Mouse (Mus musculus) limb, embryonic 11.5 days (tissue): Measurements from ENCODE around the gene Pigg. TPM values are rescaled to one million over a fixed set of nuclear protein-coding genes. Genes with fewer than 3 reads are reported as not detected.
"Not testable (repeated sequence)": the region's sequence is repeated elsewhere in the genome, so short reads cannot be mapped to it uniquely, and the experiment has no call there.

Experiments
- ATAC-seq: fragments of 200-750 bp; cut with Nextera tagmentation; 2 replicates; pipeline ENCODE4 v1.8.0; 2017; ENCODE audit warnings: low read depth; ENCODE audit not compliant: insufficient number of reproducible peaks, low FRiP score, low TSS enrichment
- DNase-seq: peaks from one replicate; pipeline ENCODE4 v3.0.0-alpha.2; 2015; ENCODE audit warnings: low spot score
- H3K27ac ChIP-seq: fragments of 300-500 bp; sonication (generic); replicated peaks from 2 replicates; pipeline ENCODE4 v1.5.1; 2014; ENCODE audit warnings: low read depth, mild to moderate bottlenecking, low read length
- H3K27me3 ChIP-seq: fragments of 300-500 bp; sonication (generic); 2 replicates; pipeline ENCODE4 v1.6.1; 2014; ENCODE audit warnings: mild to moderate bottlenecking, low read length, mixed read lengths; ENCODE audit not compliant: control insufficient read depth, insufficient read depth
- H3K36me3 ChIP-seq: fragments of 300-500 bp; sonication (generic); 2 replicates; pipeline ENCODE4 v1.6.1; 2014; ENCODE audit warnings: mild to moderate bottlenecking, low read length, moderate library complexity, mixed read lengths; ENCODE audit not compliant: control insufficient read depth, insufficient read depth
- H3K4me1 ChIP-seq: fragments of 300-500 bp; sonication (generic); 2 replicates; pipeline ENCODE4 v1.6.1; 2014; ENCODE audit warnings: low read length, mixed read lengths; ENCODE audit not compliant: control insufficient read depth, insufficient read depth
- H3K4me2 ChIP-seq: fragments of 300-500 bp; sonication (generic); 2 replicates; pipeline ENCODE4 v1.6.1; 2014; ENCODE audit warnings: low read depth, mild to moderate bottlenecking, moderate library complexity; ENCODE audit not compliant: severe bottlenecking
- H3K4me3 ChIP-seq: fragments of 300-500 bp; sonication (generic); 2 replicates; pipeline ENCODE4 v1.5.1; 2014; ENCODE audit warnings: low read depth, low read length
- H3K9ac ChIP-seq: fragments of 300-500 bp; sonication (generic); 2 replicates; pipeline ENCODE4 v1.6.1; 2014; ENCODE audit warnings: mild to moderate bottlenecking, low read length
- H3K9me3 ChIP-seq: fragments of 300-500 bp; sonication (generic); 2 replicates; pipeline ENCODE4 v1.6.1; 2016; ENCODE audit warnings: low read length; ENCODE audit not compliant: control insufficient read depth
- WGBS: fragments of 180-500 bp; shearing (Covaris S2); extraction: QIAGEN DNeasy Blood & Tissue Kit; methylation state at CpG from one replicate; pipeline ENCODE4 v1.1.7; 2014; 5-methylcytosine and 5-hydroxymethylcytosine counted together
- polyA plus RNA-seq: library from polyadenylated mRNA; unstranded; fragments of >200 nt; fragmentation: Nextera tagmentation; extraction: Ambion mirVana; gene quantifications from 2 replicates; pipeline ENCODE4 v1.2.1, GENCODE M21; 2014

The Pigg gene
- polyA plus RNA-seq = 3.1 and 3.6 TPM in 2 replicates

- DNase-seq (peak; percentile 95), ATAC-seq (peak; percentile 96)
- Histone ChIP-seq H3K4me3 (peak within 1 kb of the TSS; percentile 80), H3K27ac (0 out of 2 replicates have a peak within 1 kb of the TSS, but pooled peaks have one; percentile 14), H3K9ac (peak within 1 kb of the TSS; percentile 85), H3K36me3 (no peaks in the 10 kb centered on the region), H3K4me2 (peak within 1 kb of the TSS; percentile 86), H3K27me3 (no peaks in the 10 kb centered on the region), H3K9me3 (no peaks in the 10 kb centered on the region), H3K4me1 (peaks cover 4% of the 10 kb centered on the region)
- WGBS = under 1% methylated on average over 57 of the region's 57 CpGs
These were observed at the start of gene Pigg for GRCm38 (mm10) chr5:108312224-108313064. TSS of gene Pigg (plus strand) at chr5:108312609.

- WGBS = 35% methylated on average over 4 of the region's 4 CpGs
- no peak for ATAC-seq
These were observed 49.7 kb upstream of the Pigg start for GRCm38 (mm10) chr5:108262722-108263121.

GRCm38 (mm10) chr5:108263785-108264184 lies 48.6 kb upstream of the Pigg start:
- not testable (repeated sequence) for H3K9me3 ChIP-seq, H3K4me1 ChIP-seq, H3K4me3 ChIP-seq, H3K27me3 ChIP-seq, H3K36me3 ChIP-seq, H3K9ac ChIP-seq, H3K4me2 ChIP-seq, H3K27ac ChIP-seq, DNase-seq, ATAC-seq
- WGBS = 83% methylated on average over 1 of the region's 1 CpGs

More at GRCm38 (mm10) chr5:108262722-108263121, 49.7 kb upstream of the Pigg start:
- no peaks in the 10 kb centered on the region for H3K36me3 ChIP-seq
- no peak overlapping the region for H3K4me2 ChIP-seq
- H3K4me3 ChIP-seq = no peak overlapping the region
- no peaks in the 10 kb centered on the region for H3K9me3 ChIP-seq
- H3K27ac ChIP-seq = no peak overlapping the region
- no peak for DNase-seq
- H3K4me1 ChIP-seq = no peaks in the 10 kb centered on the region
- 0 out of 2 replicates have a peak overlapping the region, but pooled peaks have one; percentile 12 for H3K9ac ChIP-seq
- no peaks in the 10 kb centered on the region for H3K27me3 ChIP-seq

GRCm38 (mm10) chr5:108266990-108267389 lies 45.4 kb upstream of the Pigg start:
- Histone ChIP-seq H3K4me3 (no peak overlapping the region), H3K4me1 (no peaks in the 10 kb centered on the region), H3K27ac (no peak overlapping the region), H3K36me3 (no peaks in the 10 kb centered on the region), H3K9ac (no peak overlapping the region), H3K4me2 (no peak overlapping the region), H3K27me3 (no peaks in the 10 kb centered on the region), H3K9me3 (no peaks in the 10 kb centered on the region)
- DNase-seq (no peak), ATAC-seq (no peak)

- H3K9me3 ChIP-seq = no peaks in the 10 kb centered on the region
These were observed 44.0 kb upstream of the Pigg start, which contains the start of gene Dr1 for GRCm38 (mm10) chr5:108268127-108269062. TSS of gene Dr1 (plus strand) at chr5:108268897.

GRCm38 (mm10) chr5:108269063-108269810 lies 43.2 kb upstream of the Pigg start:
- Histone ChIP-seq H3K36me3 (no peaks in the 10 kb centered on the region), H3K9ac (peak overlapping the region; percentile 93), H3K27me3 (no peaks in the 10 kb centered on the region), H3K9me3 (no peaks in the 10 kb centered on the region), H3K4me2 (peak overlapping the region; percentile 97), H3K4me1 (no peaks in the 10 kb centered on the region), H3K27ac (peak overlapping the region; percentile 85), H3K4me3 (peak overlapping the region; percentile 98)
- no peak for DNase-seq
- WGBS = under 1% methylated on average over 44 of the region's 44 CpGs
- ATAC-seq = no peak

More at GRCm38 (mm10) chr5:108268127-108269062, 44.0 kb upstream of the Pigg start, which contains the start of gene Dr1:
- Histone ChIP-seq H3K36me3 (no peaks in the 10 kb centered on the region), H3K27me3 (no peaks in the 10 kb centered on the region), H3K27ac (peak within 1 kb of the TSS; percentile 85), H3K9ac (peak within 1 kb of the TSS; percentile 93), H3K4me1 (no peaks in the 10 kb centered on the region), H3K4me2 (peak within 1 kb of the TSS; percentile 97), H3K4me3 (peak within 1 kb of the TSS; percentile 98)
- WGBS = 4% methylated on average over 53 of the region's 55 CpGs
- DNase-seq = peak; percentile 88
- peak; percentile 96 for ATAC-seq

- no peaks in the 10 kb centered on the region for H3K9me3 ChIP-seq
- H3K4me1 ChIP-seq = no peaks in the 10 kb centered on the region
- no peaks in the 10 kb centered on the region for H3K36me3 ChIP-seq
- H3K4me3 ChIP-seq = peak overlapping the region; percentile 98
- H3K9ac ChIP-seq = peak overlapping the region; percentile 93
- H3K27me3 ChIP-seq = no peaks in the 10 kb centered on the region
- DNase-seq = no peak
- H3K4me2 ChIP-seq = peak overlapping the region; percentile 97
- ATAC-seq = no peak
- WGBS = 17% methylated on average over 7 of the region's 7 CpGs
- no peak overlapping the region for H3K27ac ChIP-seq
These were observed 42.6 kb upstream of the Pigg start for GRCm38 (mm10) chr5:108269811-108270151.
